15 mouse cellular contexts compared by ENCODE assay signal in the genomic region with DNA sequence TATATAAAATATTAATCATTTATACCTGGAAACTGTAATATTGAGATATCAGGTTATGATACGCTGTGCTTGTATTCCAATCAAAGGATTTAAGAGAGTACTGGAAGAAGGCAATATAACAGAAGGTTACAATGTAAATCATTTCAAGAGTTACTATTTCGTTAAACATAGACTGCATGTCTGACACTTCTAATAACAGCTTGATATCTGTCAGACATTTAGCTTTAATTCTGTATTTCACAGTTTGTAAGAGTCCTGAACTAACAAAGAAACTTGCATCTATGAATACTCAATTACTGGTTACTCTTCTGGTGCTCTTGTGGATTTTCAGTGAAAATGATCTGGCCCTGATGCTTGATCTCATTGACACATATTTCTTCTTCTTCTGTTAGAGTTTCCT.
"Had no signal": no experiment of that assay in that cellular context is flagged by ENCODE, and none has a peak within 500 bp of the region (broad histone marks: within the 10 kb centered on the region; RNA-seq: fewer than 3 reads in every experiment).

No protein-coding gene starts in this region.

- ATAC-seq: midbrain, embryonic 13.5 days; midbrain, embryonic 15.5 days had no signal

- H3K9me3 ChIP-seq: midbrain, embryonic 13.5 days; midbrain, embryonic 15.5 days; neural tube, embryonic 12.5 days; stomach, embryonic 15.5 days had no signal

- H3K4me2 ChIP-seq: lung, embryonic 14.5 days; midbrain, embryonic 11.5 days; midbrain, embryonic 13.5 days; midbrain, embryonic 15.5 days; neural tube, embryonic 12.5 days; stomach, embryonic 15.5 days had no signal

- H3K27me3 ChIP-seq: megakaryocyte, embryonic 14.5 days; midbrain, embryonic 13.5 days; midbrain, embryonic 15.5 days; neural tube, embryonic 12.5 days; stomach, embryonic 15.5 days had no signal

- DNase-seq: lung, adult 18-20 months; lung, embryonic 14.5 days; lung, postnatal 10 days; lung, postnatal 4 days; right cerebral cortex, postnatal 14 days; thymus, adult 2 months; thymus, postnatal 25 days; thymus, postnatal 4 days had no signal

- H3K36me3 ChIP-seq: midbrain, embryonic 13.5 days; midbrain, embryonic 15.5 days; neural tube, embryonic 12.5 days; stomach, embryonic 15.5 days had no signal

- H3K4me1 ChIP-seq: megakaryocyte, embryonic 14.5 days; midbrain, embryonic 13.5 days; midbrain, embryonic 15.5 days; neural tube, embryonic 12.5 days; stomach, embryonic 15.5 days had no signal

- H3K4me3 ChIP-seq: megakaryocyte, embryonic 14.5 days; midbrain, embryonic 13.5 days; midbrain, embryonic 15.5 days; neural tube, embryonic 12.5 days; stomach, embryonic 15.5 days had no signal

- H3K9ac ChIP-seq: lung, embryonic 14.5 days; midbrain, embryonic 13.5 days; midbrain, embryonic 15.5 days; neural tube, embryonic 12.5 days; stomach, embryonic 15.5 days had no signal

- H3K27ac ChIP-seq: midbrain, embryonic 13.5 days; midbrain, embryonic 15.5 days; neural tube, embryonic 12.5 days; stomach, embryonic 15.5 days; stomach, postnatal 0 days had no signal
